Mouse (Mus musculus) thymus, adult 2 months (tissue): ENCODE measurements around the gene Cryl1. TPM values are rescaled to one million over a fixed set of nuclear protein-coding genes. Genes with fewer than 3 reads are reported as not detected.

ENCODE experiments used
- DNase-seq: peaks from one replicate; pipeline ENCODE4 v3.0.0; 2021
- H3K27ac ChIP-seq: fragments of 200-500 bp; 2 replicates; pipeline ENCODE4 v1.5.1; 2012; ENCODE audit warnings: low read length, control low read depth; ENCODE audit not compliant: control insufficient read depth, insufficient read depth
- H3K27me3 ChIP-seq: fragments of 200-500 bp; 2 replicates; pipeline ENCODE4 v1.6.1; 2012; ENCODE audit warnings: mild to moderate bottlenecking, low read length, moderate library complexity, mixed read lengths; ENCODE audit not compliant: control insufficient read depth, insufficient read depth
- H3K36me3 ChIP-seq: fragments of 200-500 bp; 2 replicates; pipeline ENCODE4 v1.6.1; 2012; ENCODE audit warnings: mild to moderate bottlenecking, low read length, moderate library complexity; ENCODE audit not compliant: control insufficient read depth, insufficient read depth
- H3K4me1 ChIP-seq: fragments of 200-500 bp; replicated peaks from 2 replicates; pipeline ENCODE4 v1.6.1; 2012; ENCODE audit warnings: low read length; ENCODE audit not compliant: control insufficient read depth, insufficient read depth
- H3K4me3 ChIP-seq: fragments of 200-500 bp; 2 replicates; pipeline ENCODE4 v1.5.1; 2012; ENCODE audit warnings: mild to moderate bottlenecking, low read length, control low read depth, moderate library complexity; ENCODE audit not compliant: control insufficient read depth, insufficient read depth
- CTCF ChIP-seq: fragments of 200-500 bp; IDR thresholded peaks from 2 replicates; pipeline ENCODE4 v1.5.1; 2012; ENCODE audit warnings: mild to moderate bottlenecking, control low read depth, low read length, moderate library complexity, borderline replicate concordance; ENCODE audit not compliant: control insufficient read depth, poor library complexity, insufficient read depth; ENCODE audit errors: extremely low read depth
- POLR2A ChIP-seq: fragments of 200-500 bp; IDR thresholded peaks from 2 replicates; pipeline ENCODE4 v1.6.1; 2012; ENCODE audit warnings: mild to moderate bottlenecking, low read length, control low read depth, moderate library complexity; ENCODE audit not compliant: control insufficient read depth, poor library complexity, insufficient read depth; ENCODE audit errors: extremely low read depth
- WGBS: fragments of 180-500 bp; shearing (Covaris S2); methylation state at CpG from one replicate; pipeline ENCODE4 v1.1.7; 2018; 5-methylcytosine and 5-hydroxymethylcytosine counted together
- polyA plus RNA-seq: library from polyadenylated mRNA; depleted of rRNA; stranded (reverse); fragments of >200 nt; gene quantifications from 2 replicates; pipeline ENCODE4 v1.2.3, GENCODE M21; 2012

Cryl1 gene
- polyA plus RNA-seq, 1 experiment: 40.1 TPM

DNA sequence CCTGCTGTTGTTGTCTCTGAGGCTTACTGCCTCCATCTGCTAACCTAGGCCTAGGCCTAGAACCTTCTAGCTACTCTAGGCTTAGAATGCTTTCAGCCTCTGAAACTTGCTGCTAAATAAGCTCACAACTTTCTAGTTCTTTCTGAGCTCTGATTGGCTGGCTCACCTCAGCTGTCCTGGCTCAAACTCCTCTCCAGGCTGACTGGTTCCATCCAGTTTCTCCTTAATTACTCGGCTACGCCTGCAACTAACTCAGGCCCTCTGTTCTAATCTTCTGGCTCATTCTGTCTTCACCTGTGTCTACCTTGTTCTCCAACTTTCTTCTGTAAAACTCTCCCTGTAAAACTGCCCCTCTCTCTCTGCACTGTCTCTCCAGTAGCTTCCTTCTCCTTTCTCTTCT lies 2.9 kb downstream of the Cryl1 start:
- no peak for DNase-seq
- H3K4me1 ChIP-seq: 0 out of 2 replicates have a peak, but pooled peaks cover 6% of the 10 kb centered on the region
- 89% methylated on average over 2 of the region's 2 CpGs for WGBS
- no peaks in the 10 kb centered on the region for H3K27me3 ChIP-seq
- H3K36me3 ChIP-seq: no peaks in the 10 kb centered on the region
- no peak overlapping the region for H3K27ac ChIP-seq
- no peak overlapping the region for H3K4me3 ChIP-seq
- TF ChIP-seq CTCF (no peak), POLR2A (no peak)

DNA sequence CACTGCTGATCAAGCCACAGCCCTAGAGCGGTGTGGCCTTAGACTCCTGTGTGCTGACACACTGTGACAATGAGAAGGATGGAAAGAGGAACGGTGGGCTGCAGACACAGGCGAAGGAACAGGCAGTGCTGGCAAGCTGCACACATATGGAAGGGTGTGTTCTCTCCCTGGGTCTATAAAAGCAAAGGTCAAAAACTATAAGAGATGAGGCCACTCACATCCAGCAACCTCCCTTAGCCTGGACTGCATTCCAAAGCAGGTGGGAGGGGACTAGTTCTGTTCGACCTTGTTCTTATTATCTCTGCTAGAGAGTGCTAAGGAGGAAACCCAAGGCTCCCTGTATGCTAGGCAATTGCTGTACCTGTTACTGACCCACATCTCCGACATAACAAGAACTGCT lies 6.1 kb downstream of the Cryl1 start:
- no peak overlapping the region for H3K4me3 ChIP-seq
- WGBS: 91% methylated on average over 5 of the region's 5 CpGs
- no peak for TF ChIP-seq CTCF
- no peak for TF ChIP-seq POLR2A
- H3K27ac ChIP-seq: no peak overlapping the region
- H3K27me3 ChIP-seq: no peaks in the 10 kb centered on the region
- no peaks in the 10 kb centered on the region for H3K36me3 ChIP-seq
- no peak for DNase-seq
- H3K4me1 ChIP-seq: no peaks in the 10 kb centered on the region

DNA sequence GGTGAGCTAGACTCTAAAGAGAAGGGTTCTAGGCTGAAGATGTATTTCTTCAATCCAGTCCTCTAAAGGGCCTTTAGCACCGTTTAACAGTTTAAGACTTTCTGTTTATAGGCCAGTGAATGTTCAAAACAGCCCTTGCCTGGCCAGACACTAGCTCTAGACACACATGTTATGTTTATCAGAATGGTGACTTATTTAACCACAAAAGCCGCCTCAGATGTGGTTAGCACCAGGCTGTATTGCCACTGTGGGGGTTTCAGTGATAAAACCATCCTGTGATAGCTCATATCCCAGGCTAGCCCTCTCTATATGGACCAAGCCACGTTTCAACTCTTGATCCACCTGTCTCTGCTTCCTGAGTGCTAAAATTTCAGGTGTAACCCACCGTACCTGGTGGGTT lies 6.7 kb downstream of the Cryl1 start:
- Histone ChIP-seq H3K4me1 (peaks cover 4% of the 10 kb centered on the region), H3K4me3 (no peak overlapping the region), H3K27ac (no peak overlapping the region), H3K27me3 (no peaks in the 10 kb centered on the region), H3K36me3 (no peaks in the 10 kb centered on the region)
- WGBS: 53% methylated on average over 4 of the region's 4 CpGs
- no peak for DNase-seq
- TF ChIP-seq CTCF (no peak), POLR2A (no peak)

DNA sequence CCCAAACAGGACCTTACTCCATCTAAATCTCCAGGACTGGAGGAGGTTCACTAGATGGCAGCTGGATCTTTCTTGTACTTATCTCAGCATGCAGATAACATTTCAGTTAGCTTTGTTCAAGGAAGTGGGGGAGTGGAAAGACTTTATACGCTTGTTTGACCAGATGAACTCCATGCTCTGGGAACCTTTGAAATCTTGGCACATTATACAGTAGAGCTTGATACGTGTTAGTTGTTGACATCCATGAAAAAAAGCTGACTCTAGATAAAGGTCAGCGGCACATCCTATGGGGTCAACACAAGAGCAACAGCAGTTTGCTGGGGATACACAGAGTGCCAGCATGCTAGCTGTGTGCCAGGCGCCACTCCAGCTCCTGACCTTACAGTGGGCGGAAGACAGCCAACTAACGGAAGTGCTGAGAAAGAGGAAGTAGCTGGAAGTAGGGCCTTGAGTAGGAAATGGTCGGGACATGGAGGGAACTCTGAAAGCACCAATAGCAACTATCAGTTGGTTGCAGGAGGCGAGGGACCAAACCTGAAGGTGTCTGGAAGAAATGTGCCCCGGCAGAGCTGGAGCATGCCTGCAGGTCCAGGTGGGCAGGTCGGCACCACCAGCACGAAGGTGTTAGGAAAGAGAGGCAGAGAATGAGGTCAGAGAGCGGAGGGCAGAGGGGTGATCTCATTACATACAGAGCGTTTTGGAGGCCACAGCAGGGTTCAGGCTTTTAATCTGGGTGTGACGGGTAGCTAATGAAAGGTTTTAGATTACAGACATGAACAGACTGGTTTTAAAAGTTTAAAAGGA lies 11.4 kb downstream of the Cryl1 start:
- TF ChIP-seq CTCF (no peak), POLR2A (no peak)
- Histone ChIP-seq H3K27me3 (no peaks in the 10 kb centered on the region), H3K27ac (no peak overlapping the region), H3K4me3 (no peak overlapping the region), H3K36me3 (no peaks in the 10 kb centered on the region), H3K4me1 (peaks cover 4% of the 10 kb centered on the region)
- WGBS: 69% methylated on average over 14 of the region's 14 CpGs
- no peak for DNase-seq

DNA sequence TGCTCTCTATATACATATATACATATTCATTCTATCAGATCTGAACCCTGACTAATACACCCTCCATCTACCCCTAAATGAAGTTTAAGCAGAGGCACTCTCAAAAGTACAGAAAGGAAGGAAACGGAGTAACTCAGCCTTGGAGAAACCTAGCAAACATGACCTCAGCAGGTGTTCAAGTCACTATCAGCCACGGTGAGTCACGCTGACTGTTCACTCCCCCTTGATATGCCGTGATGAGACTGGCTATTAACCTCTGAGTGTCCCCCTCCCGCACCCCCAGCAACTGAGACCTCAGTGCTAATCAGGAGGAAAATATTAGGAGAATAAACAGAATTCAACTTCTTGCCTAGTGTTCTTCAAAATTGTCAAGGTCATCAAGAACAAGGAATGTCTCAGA lies 12.7 kb downstream of the Cryl1 start:
- TF ChIP-seq POLR2A (no peak), CTCF (no peak)
- Histone ChIP-seq H3K4me3 (no peak overlapping the region), H3K27ac (no peak overlapping the region), H3K4me1 (peaks cover 4% of the 10 kb centered on the region), H3K36me3 (no peaks in the 10 kb centered on the region), H3K27me3 (no peaks in the 10 kb centered on the region)
- no peak for DNase-seq
- 76% methylated on average over 5 of the region's 5 CpGs for whole genome bisulfite sequencing

DNA sequence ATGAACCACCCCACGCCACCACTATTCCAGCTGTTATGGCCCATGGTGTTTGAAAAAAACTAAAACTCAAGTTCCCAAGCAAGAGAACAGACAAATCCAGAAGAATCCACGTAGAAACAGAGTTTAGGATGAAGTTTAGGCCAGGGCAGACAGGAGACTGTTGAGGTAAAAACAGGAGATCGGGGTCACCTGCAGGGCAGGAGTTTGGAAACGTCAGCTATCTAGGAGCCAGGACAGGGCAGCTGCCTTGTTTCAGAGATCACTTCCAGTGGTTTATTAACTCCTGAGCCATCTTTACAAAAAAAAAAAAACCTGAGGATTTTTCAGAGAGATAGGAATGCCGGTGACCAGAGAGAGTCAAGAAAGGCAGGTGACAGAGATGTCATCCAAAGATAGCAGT lies 20.8 kb downstream of the Cryl1 start:
- Histone ChIP-seq H3K36me3 (no peaks in the 10 kb centered on the region), H3K27ac (no peak overlapping the region), H3K27me3 (no peaks in the 10 kb centered on the region), H3K4me1 (no peaks in the 10 kb centered on the region), H3K4me3 (no peak overlapping the region)
- 93% methylated on average over 5 of the region's 5 CpGs for WGBS
- DNase-seq: no peak
- TF ChIP-seq CTCF (no peak), POLR2A (no peak)
